Mouse (Mus musculus) midbrain, embryonic 11.5 days (tissue): ENCODE results near the gene Phactr2. TPM values are rescaled to one million over a fixed set of nuclear protein-coding genes. Genes with fewer than 3 reads are reported as not detected.

Experiments used
- ATAC-seq: fragments of 200-750 bp; cut with Nextera tagmentation; 2 replicates; pipeline ENCODE4 v1.8.0; 2017; ENCODE audit warnings: moderate TSS enrichment, moderate library complexity; ENCODE audit not compliant: low FRiP score
- DNase-seq: peaks from one replicate; pipeline ENCODE4 v3.0.0; 2015; ENCODE audit warnings: low spot score; ENCODE audit errors: missing footprints
- H3K27ac ChIP-seq: fragments of 300-500 bp; sonication (generic); 2 replicates; pipeline ENCODE4 v1.5.1; 2014; ENCODE audit warnings: low read depth, low read length
- H3K27me3 ChIP-seq: fragments of 300-500 bp; sonication (generic); 2 replicates; pipeline ENCODE4 v1.6.1; 2014; ENCODE audit warnings: mild to moderate bottlenecking, low read length, moderate library complexity, mixed read lengths; ENCODE audit not compliant: control insufficient read depth, insufficient read depth
- H3K36me3 ChIP-seq: fragments of 300-500 bp; sonication (generic); 2 replicates; pipeline ENCODE4 v1.6.1; 2014; ENCODE audit warnings: mild to moderate bottlenecking, low read length, moderate library complexity, mixed read lengths; ENCODE audit not compliant: control insufficient read depth, insufficient read depth
- H3K4me1 ChIP-seq: fragments of 300-500 bp; sonication (generic); 2 replicates; pipeline ENCODE4 v1.6.1; 2014; ENCODE audit warnings: low read length; ENCODE audit not compliant: control insufficient read depth, insufficient read depth
- H3K4me2 ChIP-seq: fragments of 300-500 bp; sonication (generic); 2 replicates; pipeline ENCODE4 v1.6.1; 2014; ENCODE audit warnings: mild to moderate bottlenecking, moderate library complexity
- H3K4me3 ChIP-seq: fragments of 300-500 bp; sonication (generic); 2 replicates; pipeline ENCODE4 v1.5.1; 2014; ENCODE audit warnings: low read depth, low read length
- H3K9ac ChIP-seq: fragments of 300-500 bp; sonication (generic); 2 replicates; pipeline ENCODE4 v1.6.1; 2014; ENCODE audit warnings: low read length
- H3K9me3 ChIP-seq: fragments of 300-500 bp; sonication (generic); 2 replicates; pipeline ENCODE4 v1.6.1; 2016; ENCODE audit warnings: low read length; ENCODE audit not compliant: control insufficient read depth
- WGBS: fragments of 180-500 bp; shearing (Covaris S2); extraction: QIAGEN DNeasy Blood & Tissue Kit; methylation state at CpG from one replicate; pipeline ENCODE4 v1.1.7; 2014; 5-methylcytosine and 5-hydroxymethylcytosine counted together
- polyA plus RNA-seq: library from polyadenylated mRNA; unstranded; fragments of >200 nt; fragmentation: Nextera tagmentation; extraction: Ambion mirVana; gene quantifications from 2 replicates; pipeline ENCODE4 v1.2.1, GENCODE M21; 2014

Gene Phactr2
- polyA plus RNA-seq, 1 experiment from 2014 or later, result 13.7 TPM

- Histone ChIP-seq H3K9ac (no peak overlapping the region), H3K27ac (no peak overlapping the region), H3K4me1 (no peaks in the 10 kb centered on the region), H3K4me2 (no peak overlapping the region), H3K4me3 (no peak overlapping the region), H3K36me3 (no peaks in the 10 kb centered on the region), H3K27me3 (no peaks in the 10 kb centered on the region), H3K9me3 (no peaks in the 10 kb centered on the region)
- ATAC-seq (no peak), DNase-seq (no peak)
- WGBS, result 73% methylated on average over 2 of the region's 2 CpGs
These were observed 302.8 kb downstream of the Phactr2 start for GRCm38 (mm10) chr10:13171461-13171860.

- no peaks in the 10 kb centered on the region for H3K9me3 ChIP-seq
- H3K27ac ChIP-seq, result no peak overlapping the region
- H3K4me2 ChIP-seq, result no peak overlapping the region
- no peaks in the 10 kb centered on the region for H3K4me1 ChIP-seq
- H3K36me3 ChIP-seq, result no peaks in the 10 kb centered on the region
- H3K27me3 ChIP-seq, result no peaks in the 10 kb centered on the region
- ATAC-seq, result no peak
- 60% methylated on average over 12 of the region's 12 CpGs for WGBS
- no peak overlapping the region for H3K4me3 ChIP-seq
- H3K9ac ChIP-seq, result no peak overlapping the region
- no peak for DNase-seq
These were observed 303.3 kb downstream of the Phactr2 start for GRCm38 (mm10) chr10:13170739-13171448.

- H3K9ac ChIP-seq, result no peak overlapping the region
- H3K4me3 ChIP-seq, result no peak overlapping the region
- ATAC-seq, result no peak
- WGBS, result 85% methylated on average over 5 of the region's 5 CpGs
- no peaks in the 10 kb centered on the region for H3K36me3 ChIP-seq
- H3K4me1 ChIP-seq, result no peaks in the 10 kb centered on the region
- no peaks in the 10 kb centered on the region for H3K9me3 ChIP-seq
- H3K27me3 ChIP-seq, result no peaks in the 10 kb centered on the region
- H3K4me2 ChIP-seq, result no peak overlapping the region
- no peak for DNase-seq
- no peak overlapping the region for H3K27ac ChIP-seq
These were observed 305.8 kb downstream of the Phactr2 start for GRCm38 (mm10) chr10:13168461-13168860.

GRCm38 (mm10) chr10:13162031-13162430 is 312.2 kb downstream of the Phactr2 start:
- DNase-seq (no peak), ATAC-seq (no peak)
- WGBS, result 90% methylated on average over 4 of the region's 4 CpGs
- Histone ChIP-seq H3K4me2 (no peak overlapping the region), H3K4me3 (no peak overlapping the region), H3K27ac (no peak overlapping the region), H3K36me3 (no peaks in the 10 kb centered on the region), H3K27me3 (no peaks in the 10 kb centered on the region), H3K9ac (no peak overlapping the region), H3K4me1 (no peaks in the 10 kb centered on the region), H3K9me3 (peaks cover 3% of the 10 kb centered on the region; the same call in 1 of the 2 replicates)

GRCm38 (mm10) chr10:13160913-13161312 is 313.3 kb downstream of the Phactr2 start:
- Histone ChIP-seq H3K9ac (no peak overlapping the region), H3K9me3 (peaks cover 3% of the 10 kb centered on the region; the same call in 1 of the 2 replicates), H3K4me1 (no peaks in the 10 kb centered on the region), H3K27me3 (no peaks in the 10 kb centered on the region), H3K36me3 (no peaks in the 10 kb centered on the region), H3K27ac (no peak overlapping the region), H3K4me2 (no peak overlapping the region), H3K4me3 (no peak overlapping the region)
- no peak for ATAC-seq
- 90% methylated on average over 4 of the region's 4 CpGs for WGBS
- no peak for DNase-seq

Other genes starting within 250 kb of the Phactr2 start
- 21.9 and 26.0 TPM in 2 replicates for gene Fuca2, start 25.1 kb upstream of the Phactr2 start, polyA plus RNA-seq
- gene Adat2, start 78.5 kb upstream of the Phactr2 start, polyA plus RNA-seq, result 3.1 and 4.9 TPM in 2 replicates
- 27.0 and 28.2 TPM in 2 replicates for gene Pex3, start 78.7 kb upstream of the Phactr2 start, polyA plus RNA-seq